Mouse (Mus musculus) bone marrow macrophage, adult 2 months (primary cell): ENCODE results near the gene C130050O18Rik.

Experiments
- CTCF ChIP-seq: IDR thresholded peaks from 2 replicates; pipeline ENCODE4 v1.5.1; 2012; ENCODE audit warnings: low read depth, mild to moderate bottlenecking, low read length, moderate library complexity
- POLR2A ChIP-seq: IDR thresholded peaks from 2 replicates; pipeline ENCODE4 v1.6.1; 2012; ENCODE audit warnings: mild to moderate bottlenecking, low read depth, low read length, borderline replicate concordance

DNA sequence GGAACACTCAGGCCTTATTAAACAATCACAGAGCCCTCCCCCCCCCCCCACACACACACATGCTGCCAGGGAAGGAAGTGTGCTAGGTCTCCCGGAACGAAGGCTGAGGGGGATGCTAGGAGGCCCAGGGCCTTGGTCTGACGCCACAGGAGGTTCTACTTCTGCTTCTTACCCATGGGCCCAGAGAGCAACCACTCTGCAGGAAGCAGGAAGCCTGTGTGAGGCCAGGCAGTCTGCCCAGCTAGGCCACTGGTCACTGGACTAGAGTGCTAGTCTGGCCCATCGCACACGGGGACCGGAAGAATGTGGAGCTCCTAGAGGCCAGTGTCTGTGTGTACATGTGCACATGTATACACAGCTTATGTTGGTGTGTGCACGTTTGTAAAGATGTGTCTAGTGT lies 3.4 kb downstream of the C130050O18Rik start:
- TF ChIP-seq CTCF (no peak), POLR2A (no peak)
